Mouse (Mus musculus) skeletal muscle tissue, adult 2 months (tissue): ENCODE results near the gene Smg6.
A peak's percentile ranks its signal among the peaks of the same experiment; 100 is the strongest.
"Not testable (repeated sequence)": the region's sequence is repeated elsewhere in the genome, so short reads cannot be mapped to it uniquely, and the experiment has no call there.

Experiments
- DNase-seq: peaks from one replicate; pipeline ENCODE4 v3.0.0-alpha.2; 2012; ENCODE audit warnings: low read depth, low spot score

Smg6 gene

DNA sequence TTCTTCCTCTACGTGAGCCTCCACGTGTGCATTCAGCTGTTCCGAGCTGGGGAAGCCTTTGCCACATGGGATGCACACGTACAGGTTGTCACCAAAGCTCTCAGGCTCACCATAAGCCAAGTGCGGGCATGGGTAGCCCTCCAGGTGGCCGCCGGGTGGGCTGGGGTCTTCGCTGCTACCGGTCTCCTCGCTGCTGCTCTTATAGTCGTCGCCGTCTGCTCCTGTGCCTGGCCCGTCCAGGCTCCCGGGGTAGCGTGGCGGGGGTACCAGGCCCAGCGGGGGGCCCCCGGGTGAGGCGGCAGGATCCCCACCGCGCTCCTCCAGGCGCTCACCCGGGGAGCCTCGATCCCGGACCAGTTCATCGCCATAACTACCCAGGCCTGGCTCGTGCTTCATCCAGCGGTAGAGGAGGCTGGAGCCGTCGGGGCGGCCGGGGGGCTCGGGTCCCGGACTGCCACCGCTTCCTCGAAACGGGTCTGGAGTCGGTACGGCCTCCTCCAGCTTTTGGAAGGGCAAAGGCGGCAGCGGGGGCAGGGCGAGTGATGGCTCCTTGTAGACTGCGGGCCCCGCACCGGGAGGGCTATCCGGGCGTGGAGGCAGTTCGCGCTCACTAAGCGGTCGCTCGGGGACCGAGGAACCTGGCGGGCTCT is 240.7 kb downstream of the Smg6 start:
- DNase-seq, result no peak

DNA sequence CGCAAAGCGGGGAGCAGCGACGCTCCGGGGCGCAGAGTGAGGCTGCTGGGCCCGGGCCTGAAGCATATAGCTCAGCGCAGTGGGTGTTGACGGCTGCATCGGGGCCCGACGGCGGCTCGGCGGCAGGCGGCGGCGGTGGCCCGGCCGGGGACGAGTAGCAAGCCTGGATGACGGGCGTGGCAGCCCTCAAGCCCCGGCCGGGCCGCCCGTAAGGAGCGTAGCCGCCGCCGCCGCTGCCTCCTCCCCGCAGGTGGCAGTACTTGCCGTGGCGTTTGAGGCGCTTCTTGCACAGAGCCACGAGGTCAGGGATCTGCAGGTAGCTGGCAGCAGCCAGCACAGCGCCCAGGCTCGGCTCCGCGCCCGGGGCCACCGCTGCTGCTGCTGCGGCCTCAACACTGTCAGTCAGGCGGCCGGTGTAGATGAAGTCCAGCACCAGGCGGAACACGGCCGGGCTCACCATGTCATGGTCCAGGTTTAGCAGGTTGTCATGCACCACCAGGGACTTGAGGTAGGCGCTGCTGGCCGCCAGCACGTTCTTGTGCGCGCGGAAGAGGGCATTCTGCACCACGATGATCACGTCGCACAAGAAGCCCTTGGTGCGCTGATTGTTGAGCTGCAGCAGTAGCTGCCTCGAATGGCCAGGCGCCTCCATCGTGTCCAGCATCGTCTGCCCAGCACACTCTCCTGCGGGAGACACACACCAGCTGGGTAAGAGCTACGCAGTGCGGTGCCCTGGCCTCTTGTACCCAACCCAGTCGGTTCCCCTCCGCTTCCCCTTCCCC is 241.4 kb downstream of the Smg6 start:
- DNase-seq, result no peak

DNA sequence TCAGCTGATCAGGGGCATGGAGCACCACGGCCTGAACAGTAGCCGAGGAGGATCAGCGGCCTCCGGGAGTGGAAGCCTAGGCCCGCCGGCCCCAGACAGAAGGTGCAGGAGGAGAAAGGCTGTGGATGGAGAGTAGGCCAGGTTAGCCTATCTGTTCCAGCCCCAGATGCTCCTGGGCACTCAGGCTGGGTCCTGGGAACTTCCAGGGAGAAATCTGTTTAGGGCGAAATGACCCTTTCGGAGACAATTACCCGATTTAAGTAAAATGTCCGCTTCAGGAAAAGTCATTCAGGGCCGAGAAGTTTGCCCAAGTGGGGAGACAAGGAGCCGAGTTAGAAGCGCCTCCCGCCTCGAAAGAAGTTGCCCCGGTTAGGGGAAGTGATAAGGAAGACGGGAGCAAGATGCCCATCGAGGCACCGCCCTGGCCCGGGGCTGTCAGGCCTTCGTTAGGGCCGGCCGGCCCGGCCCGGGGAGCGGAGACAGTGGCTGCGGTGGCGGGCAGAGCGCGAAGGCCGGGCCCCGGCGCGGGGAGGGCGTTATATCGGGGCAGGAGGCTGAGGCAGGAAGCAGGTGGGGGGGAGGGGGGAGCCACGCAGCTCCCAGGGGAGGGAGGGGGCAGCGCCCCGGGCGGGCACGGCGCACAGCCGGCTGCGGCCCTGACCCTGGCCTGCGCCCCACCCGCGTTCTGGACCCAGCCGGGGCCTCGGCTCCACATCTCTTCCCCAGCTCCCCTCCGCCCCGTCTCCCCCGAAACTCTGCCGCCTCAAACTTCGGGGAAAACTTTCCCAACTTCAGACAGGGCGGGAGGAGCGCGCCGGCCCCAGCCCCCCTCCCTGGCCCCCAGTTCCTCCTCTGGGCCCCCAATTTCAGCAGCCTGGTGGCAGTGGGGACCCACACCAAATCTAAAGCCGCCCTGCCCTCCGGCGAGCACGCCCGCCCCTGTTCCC is 242.3 kb downstream of the Smg6 start:
- no peak for DNase-seq

DNA sequence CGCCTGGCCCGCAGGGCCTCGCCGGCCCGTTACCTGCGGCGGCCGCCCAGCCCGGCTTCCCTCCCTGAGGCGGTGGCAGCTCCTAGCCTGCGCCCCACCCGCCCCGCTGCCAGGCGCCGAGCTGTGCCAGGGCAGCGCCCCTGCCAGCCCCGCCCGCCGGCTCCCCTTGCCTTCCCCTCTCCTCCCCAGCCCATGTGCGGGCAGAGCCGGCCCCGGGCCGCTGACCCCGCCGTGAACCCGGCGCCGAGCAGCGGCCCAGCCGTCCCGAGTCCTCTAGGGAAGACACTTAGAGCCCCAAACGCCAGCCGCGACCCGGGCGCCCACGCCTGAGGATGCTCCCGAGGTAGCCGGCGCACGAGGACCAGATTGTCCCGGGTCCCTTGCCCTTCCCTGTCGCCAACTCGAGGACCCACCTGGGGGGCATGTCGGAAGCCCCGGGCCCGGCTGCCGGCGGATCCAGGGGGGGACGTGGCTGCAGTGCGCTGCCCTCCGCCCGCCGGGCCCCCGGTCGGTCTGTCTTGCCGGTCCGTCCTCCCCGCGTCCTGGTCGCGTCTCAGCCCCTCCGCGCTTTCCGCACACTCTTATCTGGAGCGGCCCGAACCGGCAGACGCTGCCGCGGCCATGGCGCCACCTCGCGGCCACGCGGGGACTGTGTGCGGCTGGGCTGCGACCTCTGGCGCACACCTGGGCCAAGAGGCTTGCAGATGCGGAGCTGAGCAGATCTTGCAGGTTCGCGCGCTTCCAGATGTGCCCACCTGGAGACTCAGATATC is 243.2 kb downstream of the Smg6 start:
- peak; percentile 71 for DNase-seq

DNA sequence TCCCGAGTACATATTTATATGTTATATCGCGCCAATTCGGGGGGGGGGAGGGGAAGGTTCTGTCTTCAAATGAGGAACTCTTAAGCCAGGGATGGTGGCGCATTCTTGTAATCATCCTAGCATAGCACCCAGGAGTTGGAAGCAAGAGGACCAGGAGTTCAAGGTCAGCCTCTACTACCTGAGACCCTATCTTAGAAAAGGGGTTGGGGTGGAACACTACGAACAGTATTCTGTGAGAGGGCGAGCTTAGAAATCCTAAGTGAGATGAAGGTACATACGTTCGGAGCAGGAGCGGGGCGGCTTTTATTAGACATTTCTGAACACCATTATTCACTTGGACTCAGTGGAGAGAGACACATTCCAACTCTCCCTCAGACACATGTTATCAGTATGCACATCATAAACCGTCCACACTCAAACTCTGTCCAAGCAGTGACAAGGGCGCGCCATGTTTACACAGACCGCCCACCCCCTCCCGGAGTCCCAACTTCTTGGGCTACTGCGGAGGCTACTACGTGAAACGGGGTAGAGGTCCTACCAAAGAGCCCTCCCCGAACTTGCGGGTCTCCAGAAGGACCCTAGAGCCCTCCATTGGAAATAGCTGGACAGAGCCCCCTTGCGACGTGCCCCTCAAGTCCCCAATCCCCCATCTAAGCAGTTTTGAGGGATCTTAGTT is 243.9 kb downstream of the Smg6 start, which contains the start of gene Hic1:
Gene Hic1, minus strand, starts transcription at position 115 of the 676 bp plus-strand sequence.
- no peak for DNase-seq

DNA sequence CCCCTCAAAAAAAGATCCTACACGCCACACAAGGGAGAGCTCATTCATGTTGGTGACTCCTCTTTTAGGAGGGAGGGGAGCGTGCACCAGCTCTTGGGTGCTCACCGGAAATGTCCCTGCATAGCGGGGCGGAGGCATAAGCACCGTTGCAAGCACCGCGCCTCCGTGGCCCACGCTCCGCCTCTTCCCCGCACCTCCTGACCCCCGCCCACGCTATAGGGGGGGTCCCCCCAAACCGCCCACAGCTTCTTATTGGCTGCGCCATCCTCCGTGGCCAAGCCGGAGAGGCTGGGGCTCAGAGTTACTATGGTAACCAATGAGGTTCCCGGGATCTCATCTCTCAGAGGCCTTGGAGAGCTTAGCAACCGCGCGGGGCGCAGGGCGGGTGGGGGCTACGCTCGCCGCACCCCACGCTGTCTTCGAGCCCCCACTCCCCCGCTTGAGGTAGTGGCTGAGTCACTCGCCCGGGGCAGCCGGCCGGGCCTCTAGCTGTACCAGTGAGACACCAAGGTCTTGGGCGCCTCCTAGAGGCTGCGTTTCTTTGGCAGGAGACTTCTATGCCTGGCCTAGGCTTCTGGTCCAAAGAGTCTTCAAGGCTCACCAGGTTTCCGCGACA is 244.6 kb downstream of the Smg6 start:
- peak; percentile 83 for DNase-seq

DNA sequence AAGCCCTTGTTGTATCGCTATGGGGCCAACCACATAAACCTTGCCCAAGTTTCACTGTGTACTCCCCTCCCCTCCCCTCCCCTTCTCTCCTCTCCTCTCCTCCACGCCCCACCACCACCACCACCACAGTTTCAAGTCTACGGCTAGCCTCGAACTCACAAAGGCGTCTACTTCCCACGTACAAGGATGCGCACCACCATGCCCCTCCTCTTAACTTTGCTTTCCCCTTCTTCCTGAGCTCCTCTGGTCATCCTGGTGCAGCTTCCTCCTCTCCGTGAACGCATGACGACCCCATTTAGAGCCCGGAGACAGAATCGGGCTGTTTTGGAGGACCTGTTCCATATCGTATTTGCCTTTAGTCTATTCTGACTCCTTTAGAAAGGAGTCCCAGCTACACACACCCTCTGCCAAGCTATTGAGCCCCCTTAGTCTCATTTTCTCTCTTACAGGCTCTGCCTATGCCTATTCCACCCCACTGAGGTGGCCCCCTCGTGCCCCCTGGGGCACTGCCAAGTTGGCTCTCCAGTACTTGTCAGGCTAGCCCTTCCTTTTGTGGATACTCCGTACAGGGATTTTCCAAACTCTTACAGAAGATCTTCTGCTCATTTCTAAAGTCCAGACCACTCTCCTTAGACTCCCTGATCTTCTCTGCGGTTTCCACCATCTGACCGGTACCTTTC is 245.7 kb downstream of the Smg6 start:
- no peak for DNase-seq

DNA sequence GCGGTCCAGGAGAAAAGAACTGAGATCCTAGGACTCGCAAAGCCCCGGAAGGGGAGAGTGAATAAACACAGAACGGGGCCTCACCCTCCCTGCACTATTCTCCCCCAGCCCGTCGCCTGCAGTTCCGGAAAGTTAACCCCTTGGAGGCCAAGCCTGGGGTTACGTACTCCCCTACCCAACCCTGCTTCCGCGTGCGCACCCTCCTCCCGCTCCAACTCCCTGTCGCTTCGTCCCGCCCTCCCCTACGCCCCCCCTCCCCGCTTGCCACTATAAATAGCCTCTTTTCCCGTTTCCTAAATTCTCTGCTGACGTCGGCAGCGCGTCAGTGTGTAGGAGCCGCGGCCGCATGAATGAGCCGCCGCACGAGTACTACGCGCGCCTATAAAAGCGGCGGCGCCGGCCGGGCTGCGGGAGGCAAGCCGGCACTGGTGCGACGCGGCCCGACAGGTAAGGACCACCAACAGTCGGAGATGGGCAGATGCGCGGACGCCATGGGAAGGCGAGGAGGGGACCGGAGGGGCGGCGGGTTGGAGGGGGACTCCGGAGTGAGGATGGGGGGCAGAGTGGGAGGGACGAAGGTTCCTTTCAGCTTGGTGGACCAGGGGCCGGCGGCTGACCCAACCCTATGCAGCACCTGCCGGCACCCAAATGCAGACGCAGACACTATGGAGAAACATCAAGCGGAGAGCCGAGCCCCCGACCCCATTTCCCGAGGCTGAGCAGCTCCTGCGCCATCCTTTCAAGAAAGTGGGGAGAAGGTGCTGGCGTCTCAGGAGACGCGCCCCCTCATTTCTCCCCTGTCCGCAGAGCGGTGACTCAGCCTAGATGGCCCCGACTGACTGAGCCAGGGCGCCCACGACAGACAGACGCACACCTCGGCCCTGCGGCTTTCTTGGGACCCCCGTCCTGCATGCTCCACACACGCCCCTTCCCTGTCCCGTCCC is 246.8 kb downstream of the Smg6 start:
- no peak for DNase-seq

DNA sequence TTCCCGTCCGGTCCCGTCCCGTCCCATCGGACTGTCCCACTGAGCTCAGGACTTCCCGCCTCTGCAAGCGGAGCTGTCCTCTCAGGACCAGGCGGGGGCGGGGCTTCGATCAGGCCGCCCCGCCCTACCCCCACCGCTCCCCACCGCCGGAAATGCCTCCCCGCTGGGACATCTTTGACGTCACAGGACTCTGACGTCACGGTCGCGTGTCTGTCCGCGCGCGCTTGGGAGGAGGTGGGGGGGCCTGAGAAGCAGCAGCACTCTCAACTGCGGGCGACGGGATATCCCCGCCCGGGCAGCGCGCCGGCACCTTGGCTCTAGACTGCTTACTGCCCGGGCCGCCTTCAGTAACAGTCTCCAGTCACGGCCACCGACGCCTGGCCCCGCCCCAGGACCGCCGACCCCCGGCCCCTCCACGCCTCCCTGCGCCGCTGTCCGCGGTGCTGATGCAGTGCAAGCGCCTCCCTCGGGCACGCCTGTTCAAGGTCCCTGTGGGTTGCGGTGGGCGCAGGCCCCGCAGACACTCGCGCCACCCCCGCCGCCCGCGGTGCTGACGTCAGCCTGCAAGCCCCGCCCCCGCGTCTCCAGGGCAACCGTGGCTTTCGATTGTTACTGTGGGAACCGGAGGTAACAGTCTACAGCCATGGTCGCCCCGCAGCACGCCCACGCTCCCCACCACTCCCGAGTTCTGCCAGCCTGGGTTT is 247.6 kb downstream of the Smg6 start:
- no peak for DNase-seq

DNA sequence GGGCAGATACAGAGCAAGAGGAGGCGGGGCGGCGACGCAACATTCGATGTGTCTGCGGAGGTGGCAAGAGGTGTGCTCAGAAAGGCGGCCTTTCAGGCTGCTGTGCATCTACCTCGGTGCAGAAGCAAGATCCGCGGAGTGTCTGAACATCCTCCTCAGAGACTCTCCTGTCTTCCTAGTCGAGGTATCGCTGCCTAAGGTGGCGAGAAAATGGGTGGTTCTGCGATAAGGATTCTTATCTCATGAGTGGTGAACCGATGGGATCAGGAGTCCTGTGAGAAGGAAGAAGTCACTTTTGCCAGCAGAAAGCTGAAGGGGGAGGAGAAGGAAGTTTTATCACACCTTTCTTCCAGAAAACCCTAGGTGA is 248.2 kb downstream of the Smg6 start:
- DNase-seq, result no peak

DNA sequence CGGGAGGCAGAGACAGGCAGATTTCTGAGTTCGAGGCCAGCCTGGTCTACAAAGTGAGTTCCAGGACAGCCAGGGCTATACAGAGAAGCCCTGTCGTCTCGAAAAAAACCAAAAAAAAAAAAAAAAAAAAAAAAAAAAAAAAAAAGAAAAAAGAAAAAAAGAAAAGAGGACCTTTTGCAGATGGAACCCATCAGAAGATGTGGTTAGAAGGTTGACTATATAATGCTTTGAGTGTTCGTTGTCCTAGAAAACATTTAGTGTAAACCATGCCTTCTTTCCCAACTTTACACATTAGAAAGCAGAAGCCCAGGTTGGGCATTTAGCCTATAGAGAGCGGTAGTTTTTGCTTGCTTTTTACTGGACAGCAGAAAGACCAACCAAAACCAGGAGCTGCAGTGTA is 249.0 kb downstream of the Smg6 start:
- not testable (repeated sequence) for DNase-seq

DNA sequence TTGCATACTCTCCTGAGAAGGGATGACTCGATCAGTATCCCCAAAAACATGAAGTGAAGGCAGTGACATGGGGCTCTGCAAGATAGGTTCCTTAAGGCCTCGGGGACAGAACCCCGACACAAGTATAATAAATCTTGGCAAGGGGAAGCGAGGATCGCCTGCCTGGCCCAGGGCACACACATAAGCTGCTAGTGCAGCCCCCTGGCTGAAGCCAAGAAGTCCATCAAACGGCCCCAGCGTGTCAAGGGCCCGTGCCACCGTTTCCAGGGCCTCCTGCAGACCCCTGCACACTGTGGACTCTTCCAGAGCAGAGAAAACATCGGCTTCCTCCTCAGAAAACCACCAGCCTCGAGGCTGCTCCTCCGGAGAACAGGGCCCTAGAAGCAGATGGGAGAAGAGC is 252.4 kb downstream of the Smg6 start:
- DNase-seq, result no peak

DNA sequence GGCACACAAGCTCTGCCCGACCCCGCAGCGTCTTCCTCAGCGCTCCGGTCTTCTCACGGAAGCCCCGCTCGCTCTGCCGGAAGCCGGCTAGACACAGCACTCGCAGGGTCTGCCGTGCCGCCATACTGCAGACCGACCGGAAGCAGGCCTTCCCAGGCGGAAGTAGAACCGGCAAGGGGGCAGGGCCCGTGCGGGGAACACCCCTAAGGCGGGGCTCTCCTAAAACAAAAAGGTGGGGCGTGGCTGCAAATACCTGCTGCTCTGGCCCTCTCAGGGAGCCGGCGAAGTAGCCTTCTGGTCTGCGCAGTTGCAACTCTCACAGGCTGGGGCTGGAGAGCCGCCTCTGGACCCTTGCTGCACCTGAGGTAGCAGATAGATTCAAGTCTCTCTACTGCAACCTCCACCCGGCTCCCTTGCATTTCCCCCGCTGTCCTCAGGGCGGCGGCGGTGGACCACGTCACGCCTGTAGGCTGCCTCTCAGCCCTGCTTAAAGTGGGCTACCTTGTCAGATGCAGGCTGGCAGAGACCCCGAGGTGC is 253.1 kb downstream of the Smg6 start, which contains the start of gene Ovca2:
Gene Ovca2, minus strand, starts transcription at position 164 of the 537 bp plus-strand sequence.
- DNase-seq, result peak; percentile 72

DNA sequence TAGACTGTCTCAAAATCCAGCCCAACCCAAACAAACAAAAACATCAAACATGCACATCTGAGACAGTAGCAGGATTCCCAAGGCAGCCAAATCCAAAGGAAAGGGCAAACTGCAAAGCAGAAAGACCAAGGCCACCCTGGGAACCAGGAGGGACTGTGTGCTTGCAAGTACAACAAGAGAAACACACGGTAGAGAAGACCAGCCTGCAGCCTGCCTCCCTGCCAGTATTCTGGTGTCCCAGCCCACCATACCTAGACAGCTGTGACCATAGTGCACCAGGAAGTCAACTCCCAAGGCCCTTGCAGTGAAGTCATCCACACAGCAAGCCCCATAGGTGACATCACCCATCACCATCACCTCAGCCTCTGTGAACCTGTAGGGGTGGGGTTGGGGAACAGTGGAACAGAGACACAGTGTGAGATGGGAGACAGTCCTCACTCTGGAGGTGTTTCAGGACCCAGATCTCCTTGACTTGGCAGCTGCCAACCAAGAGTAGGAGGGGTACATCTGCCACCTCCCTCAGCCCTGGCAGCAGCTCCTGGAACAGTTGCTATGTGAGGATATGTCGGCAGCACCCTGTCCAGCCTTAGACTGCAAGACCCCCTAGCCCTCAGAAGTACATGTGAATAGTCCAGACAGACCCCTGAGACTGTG is 258.4 kb downstream of the Smg6 start:
- DNase-seq, result no peak

DNA sequence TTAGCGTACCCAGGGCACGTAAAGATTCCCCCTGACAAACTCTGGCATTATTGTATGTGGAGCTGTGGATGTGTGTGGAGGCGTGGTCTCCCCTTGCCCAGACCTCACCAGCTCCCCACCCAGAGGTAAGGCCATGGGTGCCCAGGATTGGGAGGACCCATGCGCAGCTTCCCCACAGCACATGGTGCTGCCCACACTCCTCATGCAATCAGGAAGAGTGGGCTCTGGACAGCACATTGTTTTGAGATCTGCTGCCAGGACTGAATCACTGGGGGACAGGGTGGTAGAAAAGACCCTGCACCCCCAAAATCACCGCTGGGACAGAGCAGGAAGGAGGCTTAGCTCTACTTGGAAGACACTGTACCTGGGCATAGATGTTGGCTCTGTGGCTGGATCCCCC is 258.9 kb downstream of the Smg6 start:
- no peak for DNase-seq

DNA sequence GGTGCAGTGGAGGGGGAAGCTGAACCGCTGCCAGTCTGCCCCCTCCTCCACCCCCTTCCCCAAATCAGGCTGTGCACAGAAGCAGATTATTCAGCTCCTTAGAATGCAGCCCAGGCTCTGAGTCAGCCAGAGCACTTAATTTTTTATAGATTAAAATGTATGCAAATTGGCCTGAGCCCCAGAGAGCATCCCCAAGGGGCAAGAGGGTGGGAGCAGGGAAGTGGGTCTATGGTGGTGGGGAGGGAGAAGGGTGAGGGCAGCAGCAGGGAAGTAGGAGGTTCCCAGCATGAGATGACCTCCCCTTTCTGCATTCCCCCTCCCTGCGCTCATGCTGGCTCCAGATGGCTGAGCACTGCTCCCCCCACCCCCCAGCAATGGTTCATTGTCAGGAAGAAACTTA is 259.4 kb downstream of the Smg6 start:
- DNase-seq, result no peak

DNA sequence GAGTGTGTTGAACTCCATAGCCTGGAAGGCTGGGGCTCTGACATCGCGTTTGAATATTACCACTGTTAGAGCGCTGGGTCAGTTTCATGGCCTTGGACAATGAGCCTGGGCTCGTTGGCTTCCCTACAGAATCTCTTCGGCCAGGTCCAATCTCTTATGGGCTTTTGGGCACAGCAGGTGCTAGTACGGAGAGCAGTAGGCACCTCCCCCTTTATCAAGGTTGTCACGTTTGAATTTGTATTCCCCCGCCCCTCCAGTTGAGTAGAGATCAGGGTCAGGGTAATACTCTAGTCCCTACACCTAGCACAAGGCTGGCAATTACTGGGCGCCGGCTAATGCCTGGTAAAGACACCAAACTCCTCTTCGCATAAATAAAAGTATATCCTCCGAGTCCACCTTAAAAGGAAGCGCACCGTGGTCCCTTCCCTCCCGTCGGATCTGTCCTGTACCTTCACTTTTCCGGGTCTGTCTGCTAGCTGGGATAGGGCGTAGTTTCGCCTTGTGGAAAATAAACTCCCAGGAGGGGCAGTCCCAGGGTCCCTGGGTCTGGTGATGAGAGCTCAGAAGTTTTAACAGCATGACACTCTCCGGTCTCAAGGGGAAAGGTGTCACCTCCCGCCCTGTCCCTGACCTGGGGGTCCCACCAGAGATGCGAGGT is 264.2 kb downstream of the Smg6 start:
- no peak for DNase-seq
